Mouse (Mus musculus) hematopoietic stem cell, adult 5-6 weeks (primary cell): ENCODE results near the gene Glra1. TPM values are rescaled to one million over a fixed set of nuclear protein-coding genes. Genes with fewer than 3 reads are reported as not detected.

Source experiments
- ATAC-seq, 2 experiments: fragments of 125-278 bp in 1 of 2; replicated peaks in 1 of 2; 2 replicates each; pipeline ENCODE4 v1.8.0; 2016 to 2017; ENCODE audit warnings: inconsistent platforms in 2 of 2, mild to moderate bottlenecking in 2 of 2, moderate number of reproducible peaks in 2 of 2, low read depth in 1 of 2, moderate TSS enrichment in 1 of 2; ENCODE audit not compliant: low FRiP score in 2 of 2, poor library complexity in 2 of 2, severe bottlenecking in 2 of 2, insufficient read depth in 1 of 2, low TSS enrichment in 1 of 2
- total RNA-seq: library from RNA; stranded (forward); fragments of 172-1452, 232-1000 nt; gene quantifications from 2 replicates; pipeline ENCODE4 v1.2.3, GENCODE M21; 2017

Glra1 gene
- total RNA-seq, 1 experiment from 2014 or later: not detected

GRCm38 (mm10) chr11:55468611-55469047, 139.4 kb downstream of the Glra1 start:
- ATAC-seq: peak; percentile 17 to 24

GRCm38 (mm10) chr11:55468012-55468411, 140.0 kb downstream of the Glra1 start:
- no peak for ATAC-seq

DNA sequence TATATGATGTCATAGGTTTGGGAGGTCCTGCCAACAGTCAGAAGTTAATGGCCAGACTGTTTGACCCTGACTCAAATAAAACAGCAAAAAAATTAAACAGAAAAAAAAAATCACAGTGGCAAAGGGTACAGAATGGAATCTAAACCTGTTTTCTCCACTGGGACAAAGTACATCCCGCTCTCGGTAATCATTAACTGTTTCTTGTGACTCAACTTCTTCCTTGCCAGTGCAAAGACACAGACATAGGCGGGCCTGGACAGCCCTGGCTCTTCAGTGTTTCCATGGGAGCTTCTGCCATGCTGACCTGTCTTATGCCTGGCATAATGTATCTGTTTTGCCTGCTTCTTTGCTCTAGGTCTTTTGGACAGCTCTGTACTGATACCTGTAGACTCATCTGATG, 142.8 kb downstream of the Glra1 start:
- no peak for ATAC-seq

GRCm38 (mm10) chr11:55464707-55465106, 143.3 kb downstream of the Glra1 start:
- no peak for ATAC-seq

Other genes starting within 250 kb of the Glra1 start
- 0.13 and 1.6 TPM in 2 replicates for gene Sparc, start 185.0 kb downstream of the Glra1 start, total RNA-seq
- 21.1 and 50.8 TPM in 2 replicates for gene Atox1, start 147.0 kb downstream of the Glra1 start, total RNA-seq
- 115 and 117 TPM in 2 replicates for gene G3bp1, start 138.5 kb downstream of the Glra1 start, total RNA-seq